Comparison of ENCODE assay signal across 8 mouse cellular contexts in the genomic region with DNA sequence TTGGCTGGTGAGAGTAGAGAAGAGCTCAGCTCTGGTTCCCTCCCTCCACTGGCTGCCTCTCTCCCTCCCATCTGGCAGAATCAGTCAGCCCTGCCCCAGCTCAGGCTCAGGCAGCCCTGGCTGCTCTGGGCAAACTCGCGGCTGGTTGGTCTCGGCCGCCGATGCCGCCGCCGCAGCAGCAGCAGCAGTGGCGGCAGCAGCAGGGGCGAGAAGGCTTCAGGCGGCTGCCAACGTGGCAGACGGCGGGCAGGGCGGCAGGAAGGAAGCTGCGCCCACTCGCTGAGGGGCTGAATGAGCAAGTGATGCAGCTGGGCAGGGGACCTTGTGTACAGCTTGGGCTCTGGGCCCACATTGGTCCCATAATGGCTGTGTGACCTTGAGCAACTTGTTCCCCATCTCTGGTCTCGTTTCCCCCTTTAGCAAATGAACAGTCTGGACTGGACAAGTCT. TPM values are rescaled to one million over a fixed set of nuclear protein-coding genes. Genes with fewer than 3 reads are reported as not detected.
A peak's percentile ranks its signal among the peaks of the same experiment; 100 is the strongest.
DNase-seq lines count a peak whose midpoint lies in the region; ATAC-seq and TF ChIP-seq lines count a peak whose summit lies in the region.

No protein-coding gene starts in this region.

- peak overlapping the region; percentile 30; the same call in 1 of the 2 replicates for H3K4me3 ChIP-seq in layer of hippocampus, adult 2 months
- peak overlapping the region; percentile 21 for H3K4me3 ChIP-seq in bone marrow macrophage, adult 2 months (ENCODE audit: insufficient read depth, low read length)

- TF ChIP-seq POLR2A in bone marrow macrophage, adult 2 months (IDR thresholded peaks at IDR 0.05; ENCODE audit: borderline replicate concordance, low read depth, low read length) = no peak

- peak; percentile 49 for ATAC-seq in inflammation-experienced regulatory T-cells, adult 6 months
- ATAC-seq in monocyte, adult 5-6 weeks (replicated peaks; ENCODE audit: insufficient number of reproducible peaks, low FRiP score, low TSS enrichment, poor library complexity, severe bottlenecking) = peak; percentile 48

- H3K4me1 ChIP-seq in bone marrow macrophage, adult 2 months (ENCODE audit: control insufficient read depth, insufficient read depth, low read length) = peaks cover 57% of the 10 kb centered on the region

- no peak for DNase-seq in layer of hippocampus, adult 2 months (ENCODE audit: low spot score in 2 of 2)
- DNase-seq in layer of hippocampus, adult 9-10 months (ENCODE audit: low spot score) = no peak
- peak; percentile 75 for DNase-seq in gastrocnemius, postnatal 14 days
- DNase-seq in liver = peak; percentile 43
- peak; percentile 69 for DNase-seq in thymus, postnatal 0 days (ENCODE audit: low spot score)

- peak overlapping the region; percentile 91 for H3K27ac ChIP-seq in layer of hippocampus, adult 2 months
- H3K27ac ChIP-seq in bone marrow macrophage, adult 2 months (ENCODE audit: insufficient read depth, low read depth, low read length) = peak overlapping the region; percentile 86

- intact Hi-C loops in gastrocnemius, postnatal 14 days (cut with DNase I; ENCODE audit: low total_unique reads) = no loop called here

- TF ChIP-seq CTCF in layer of hippocampus, adult 2 months (conservative IDR thresholded peaks at IDR 0.05) = no peak
- TF ChIP-seq CTCF in bone marrow macrophage, adult 2 months (IDR thresholded peaks at IDR 0.05; ENCODE audit: low read depth, low read length) = no peak

RNA-seq across cellular contexts. Expression of a gene that starts 37.8 kb away (rescaled TPM):
- total RNA-seq in layer of hippocampus, adult 2 months (2021) = 10 to 100 TPM; 32.0 to 33.1 TPM
- polyA plus RNA-seq in bone marrow macrophage, adult 2 months (2012; ENCODE audit: insufficient read depth, insufficient read length, missing spikeins) = 133 and 150 TPM in 2 replicates
- total RNA-seq in gastrocnemius, postnatal 14 days (2021) = 10 to 100 TPM; 53.8 to 63.9 TPM
- polyA plus RNA-seq in inflammation-experienced regulatory T-cells, adult 6 months (2017; shearing (Covaris generic)) = 100 to 1,000 TPM in 1 of 3 experiments, 10 to 100 TPM in 2; 70.4 to 110 (median 79.7) TPM
- 66.9 to 107 TPM (median 85.9 TPM) in 3 replicates for total RNA-seq in monocyte, adult 5-6 weeks (2017)
- polyA plus RNA-seq in thymus, postnatal 0 days (2015; fragmentation: Nextera tagmentation; extraction: Ambion mirVana) = 140 and 190 TPM in 2 replicates

Comparison
In these comparisons a context has a peak if more than half of its experiments do, and no peak if none do; other contexts are left out.
1. DNase-seq: peak in gastrocnemius, postnatal 14 days (single experiment), liver (single experiment) and thymus, postnatal 0 days (single experiment); none in layer of hippocampus, adult 2 months (0 of 2) and layer of hippocampus, adult 9-10 months (single experiment).